Mouse (Mus musculus) C2C12 (cell line): ENCODE results near the gene Otx2. TPM values are rescaled to one million over a fixed set of nuclear protein-coding genes. Genes with fewer than 3 reads are reported as not detected.
"Not testable (repeated sequence)": the region's sequence is repeated elsewhere in the genome, so short reads cannot be mapped to it uniquely, and the experiment has no call there.

ENCODE experiments used
- H3K27me3 ChIP-seq: one replicate; pipeline ENCODE4 v1.6.1; 2011; ENCODE audit not compliant: control insufficient read depth, insufficient read depth, insufficient read length
- H3K36me3 ChIP-seq: one replicate; pipeline ENCODE4 v1.6.1; 2011; ENCODE audit not compliant: control insufficient read depth, insufficient read depth
- H3K4me3 ChIP-seq: one replicate; pipeline ENCODE4 v1.5.1; 2011; ENCODE audit warnings: mild to moderate bottlenecking, control low read depth; ENCODE audit not compliant: poor library complexity, insufficient read depth, severe bottlenecking
- H3K79me2 ChIP-seq: one replicate; pipeline ENCODE4 v1.6.1; 2011; ENCODE audit not compliant: control insufficient read depth, insufficient read depth
- H3K79me3 ChIP-seq: one replicate; pipeline ENCODE4 v1.6.1; 2011; ENCODE audit warnings: low read depth, control low read depth
- H3ac ChIP-seq: one replicate; pipeline ENCODE3; 2011; ENCODE audit warnings: low read depth; ENCODE audit not compliant: control insufficient read depth, insufficient read length
- CEBPB ChIP-seq: IDR thresholded peaks from one replicate; pipeline ENCODE4 v1.6.1; 2011; ENCODE audit warnings: low read depth, mild to moderate bottlenecking, control low read depth, moderate library complexity
- CTCF ChIP-seq: IDR thresholded peaks from one replicate; pipeline ENCODE4 v1.5.1; 2011; ENCODE audit not compliant: control insufficient read depth, insufficient read depth, insufficient read length
- FOSL1 ChIP-seq: IDR thresholded peaks from one replicate; pipeline ENCODE4 v1.8.0; 2011; ENCODE audit warnings: mild to moderate bottlenecking, low read length; ENCODE audit not compliant: poor library complexity, insufficient read depth, severe bottlenecking
- MAX ChIP-seq: IDR thresholded peaks from one replicate; pipeline ENCODE4 v1.6.1; 2011; ENCODE audit warnings: mild to moderate bottlenecking, control low read depth
- MYOD1 ChIP-seq: IDR thresholded peaks from one replicate; pipeline ENCODE4 v1.6.1; 2011; ENCODE audit warnings: low read depth; ENCODE audit not compliant: control insufficient read depth, insufficient read length
- MYOG ChIP-seq: IDR thresholded peaks from one replicate; pipeline ENCODE4 v1.6.1; 2011; ENCODE audit not compliant: control insufficient read depth, insufficient read length; ENCODE audit errors: extremely low read depth
- USF1 ChIP-seq: IDR thresholded peaks from one replicate; pipeline ENCODE4 v1.6.1; 2011; ENCODE audit warnings: low read depth, mild to moderate bottlenecking, control low read depth, moderate library complexity
- polyA plus RNA-seq: library from polyadenylated mRNA; unstranded; fragments of >200 nt; fragmentation: generic; extraction: Trizol; gene quantifications from one replicate; pipeline ENCODE4 v1.2.1, GENCODE M21; 2012; ENCODE audit warnings: missing spikeins

Otx2 gene
- polyA plus RNA-seq, 1 experiment: not detected

- no peaks in the 10 kb centered on the region for H3K36me3 ChIP-seq
Measured at GRCm38 (mm10) chr14:48631486-48631885, 42.1 kb downstream of the Otx2 start.

DNA sequence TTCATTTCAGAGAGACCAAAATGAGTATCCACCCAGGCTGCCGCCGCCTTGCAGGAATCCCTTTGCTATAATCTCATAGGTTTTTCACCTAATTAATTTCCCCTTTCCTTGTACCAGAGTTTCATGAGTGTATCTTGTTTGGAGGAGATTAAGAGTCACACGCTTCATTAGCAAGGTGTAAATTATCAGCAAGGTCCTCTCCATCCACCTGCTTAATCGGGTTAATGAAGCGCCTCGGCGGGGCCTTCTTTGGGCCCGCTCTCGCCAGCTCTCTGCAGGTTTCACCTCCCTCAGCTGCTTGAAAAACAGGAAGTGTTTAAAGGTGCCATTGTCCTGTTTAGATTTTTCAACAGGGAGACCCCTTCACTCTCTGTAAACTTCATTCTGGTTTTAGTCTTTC is 44.2 kb downstream of the Otx2 start:
- Histone ChIP-seq H3K79me2 (no peaks in the 10 kb centered on the region), H3K27me3 (peaks cover 6% of the 10 kb centered on the region), H3K4me3 (no peak overlapping the region), H3K36me3 (no peaks in the 10 kb centered on the region), H3K79me3 (no peaks in the 10 kb centered on the region), H3ac (no peak overlapping the region)
- no peak for TF ChIP-seq MYOD1
- no peak for TF ChIP-seq CTCF
- no peak for TF ChIP-seq MYOG
- TF ChIP-seq CEBPB: no peak

More at GRCm38 (mm10) chr14:48631486-48631885, 42.1 kb downstream of the Otx2 start:
- H3K27me3 ChIP-seq: peaks cover 6% of the 10 kb centered on the region
- TF ChIP-seq MYOD1 (no peak), FOSL1 (no peak), USF1 (no peak), CTCF (no peak), CEBPB (no peak), MYOG (no peak), MAX (no peak)
- no peak overlapping the region for H3ac ChIP-seq
- no peak overlapping the region for H3K4me3 ChIP-seq
- H3K79me2 ChIP-seq: no peaks in the 10 kb centered on the region
- H3K79me3 ChIP-seq: no peaks in the 10 kb centered on the region

GRCm38 (mm10) chr14:48626271-48626670 is 47.3 kb downstream of the Otx2 start:
- Histone ChIP-seq H3K4me3 (no peak overlapping the region), H3K79me3 (no peaks in the 10 kb centered on the region), H3K36me3 (no peaks in the 10 kb centered on the region), H3K79me2 (no peaks in the 10 kb centered on the region), H3ac (no peak overlapping the region), H3K27me3 (peaks cover 6% of the 10 kb centered on the region)
- TF ChIP-seq MAX: no peak
- TF ChIP-seq CTCF: no peak
- no peak for TF ChIP-seq MYOG
- no peak for TF ChIP-seq CEBPB
- no peak for TF ChIP-seq USF1
- no peak for TF ChIP-seq MYOD1
- no peak for TF ChIP-seq FOSL1

DNA sequence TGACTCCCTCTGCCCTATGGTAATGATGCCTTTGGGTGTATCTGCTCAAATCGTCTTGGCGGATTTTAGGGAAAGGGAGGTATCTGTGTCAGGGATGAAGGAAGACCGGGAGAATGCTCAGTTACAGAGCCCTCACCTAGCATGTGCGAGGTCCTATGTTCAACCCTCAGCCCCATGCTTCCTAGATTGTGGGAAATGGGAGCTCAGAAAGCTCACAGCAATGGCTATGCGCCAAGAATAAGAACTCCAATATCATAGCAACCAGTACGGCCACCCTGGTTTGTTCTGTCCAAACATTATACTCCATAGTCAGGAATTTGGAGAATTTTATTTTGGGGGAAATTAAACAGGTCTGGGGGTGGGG is 48.3 kb downstream of the Otx2 start:
- Histone ChIP-seq H3K36me3 (no peaks in the 10 kb centered on the region), H3K4me3 (no peak overlapping the region), H3ac (no peak overlapping the region), H3K27me3 (peaks cover 4% of the 10 kb centered on the region), H3K79me3 (no peaks in the 10 kb centered on the region), H3K79me2 (no peaks in the 10 kb centered on the region)
- no peak for TF ChIP-seq CTCF
- no peak for TF ChIP-seq MYOD1
- TF ChIP-seq MYOG: no peak
- no peak for TF ChIP-seq FOSL1
- no peak for TF ChIP-seq USF1
- no peak for TF ChIP-seq CEBPB
- TF ChIP-seq MAX: no peak

DNA sequence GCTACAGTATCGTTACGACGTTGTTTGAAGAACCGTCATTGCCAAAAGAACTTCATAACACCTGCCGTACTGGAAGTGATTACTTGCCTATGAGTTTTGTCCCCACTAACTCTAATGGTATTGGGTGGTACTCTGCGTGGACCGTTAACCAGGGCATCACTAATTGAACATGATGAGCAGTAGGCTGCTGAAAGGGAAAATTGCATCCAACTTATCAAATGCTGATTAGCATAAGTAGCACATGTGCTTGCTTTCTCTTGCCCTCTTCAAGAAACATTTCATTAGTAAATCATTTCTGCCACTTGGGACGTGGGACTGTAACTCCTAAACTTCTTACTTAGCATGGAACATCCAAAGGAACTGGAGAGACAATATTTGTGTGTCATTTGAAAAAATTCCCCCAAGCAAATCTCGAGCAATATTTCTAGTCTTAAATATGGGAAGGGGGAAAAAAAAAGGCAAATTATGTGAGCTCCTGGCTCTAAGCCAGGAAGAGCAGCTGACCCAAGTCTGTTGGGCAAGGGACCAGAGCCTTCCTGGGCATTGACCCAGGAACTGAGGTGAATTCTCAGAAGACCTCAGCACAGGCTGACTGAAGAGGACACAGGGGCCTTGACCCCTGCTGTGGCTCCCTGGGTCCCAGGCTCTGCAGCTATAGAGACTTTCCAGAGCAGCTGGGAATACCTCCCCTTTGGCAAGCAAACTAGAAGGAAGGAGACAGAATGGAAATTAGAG is 48.9 kb downstream of the Otx2 start:
- no peaks in the 10 kb centered on the region for H3K79me3 ChIP-seq
- H3K36me3 ChIP-seq: no peaks in the 10 kb centered on the region
- H3K4me3 ChIP-seq: no peak overlapping the region
- peaks cover 4% of the 10 kb centered on the region for H3K27me3 ChIP-seq
- no peaks in the 10 kb centered on the region for H3K79me2 ChIP-seq
- TF ChIP-seq FOSL1: no peak
- TF ChIP-seq USF1: no peak
- TF ChIP-seq CEBPB: no peak
- TF ChIP-seq MAX: no peak
- no peak for TF ChIP-seq MYOD1
- no peak for TF ChIP-seq MYOG
- no peak for TF ChIP-seq CTCF
- H3ac ChIP-seq: no peak overlapping the region

DNA sequence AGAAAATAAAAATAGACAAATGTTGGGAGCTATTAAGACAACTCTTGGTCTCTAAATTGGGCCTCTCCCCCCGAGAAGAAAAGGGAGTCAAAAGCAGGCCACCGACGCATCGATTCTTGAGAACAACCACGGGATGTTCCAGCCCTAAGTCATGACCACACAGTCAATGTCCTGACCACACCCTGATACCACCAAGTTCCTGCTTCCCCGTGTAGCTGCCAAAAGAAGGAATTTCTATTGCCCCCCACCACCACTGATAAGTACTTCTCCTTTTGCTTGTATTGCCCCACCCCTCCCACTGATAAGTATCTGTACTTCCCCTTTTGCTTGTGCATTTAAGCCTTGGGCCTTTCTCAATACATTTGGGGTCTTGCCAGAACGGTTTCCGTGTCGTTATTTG is 50.9 kb downstream of the Otx2 start:
- not testable (repeated sequence) for H3ac ChIP-seq, H3K4me3 ChIP-seq, H3K79me2 ChIP-seq, H3K79me3 ChIP-seq, H3K27me3 ChIP-seq, H3K36me3 ChIP-seq
